Mouse (Mus musculus): ENCODE results near the gene Gstp1. TPM values are rescaled to one million over a fixed set of nuclear protein-coding genes. Genes with fewer than 3 reads are reported as not detected.
A peak's percentile ranks its signal among the peaks of the same experiment; 100 is the strongest.

Gstp1 gene
- polyA plus RNA-seq, 1 experiment from 2014 or later, result 378 TPM

DNA sequence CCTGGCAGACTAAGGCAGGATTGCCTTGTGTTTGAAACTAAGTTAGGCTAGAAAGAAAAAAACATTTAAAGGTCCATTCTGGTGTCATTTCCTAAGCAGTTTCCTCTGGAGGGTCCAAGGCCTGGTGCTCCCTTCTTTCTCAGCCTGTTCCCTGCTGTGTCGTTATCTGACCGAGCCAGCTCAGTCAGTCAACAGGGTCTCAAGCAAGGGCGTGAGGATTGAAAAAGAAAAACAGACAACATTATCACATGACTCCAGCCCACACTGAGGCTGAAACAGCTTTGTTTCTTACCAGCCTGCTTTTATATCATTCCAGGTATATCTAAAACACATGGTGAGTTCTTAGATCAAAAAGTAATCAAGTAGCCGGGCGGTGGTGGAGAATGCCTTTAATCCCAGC is 22.1 kb downstream of the Gstp1 start:
- H3K4me1 ChIP-seq (ENCODE audit: control insufficient read depth, insufficient read depth, low read length), result peaks cover 18% of the 10 kb centered on the region
- 53% methylated on average over 5 of the region's 5 CpGs for WGBS
- H3K9me3 ChIP-seq (replicated peaks; ENCODE audit: control insufficient read depth, low read length), result no peaks in the 10 kb centered on the region
- no peak overlapping the region for H3K9ac ChIP-seq (ENCODE audit: low read length)
- H3K27ac ChIP-seq (ENCODE audit: low read length), result no peak overlapping the region
- no peaks in the 10 kb centered on the region for H3K27me3 ChIP-seq (ENCODE audit: control insufficient read depth, insufficient read depth, low read length)
- peaks cover 6% of the 10 kb centered on the region for H3K36me3 ChIP-seq (ENCODE audit: control insufficient read depth, insufficient read depth)
- H3K4me2 ChIP-seq (ENCODE audit: low read depth, low read length), result no peak overlapping the region
- no peak for ATAC-seq (replicated peaks; ENCODE audit: extremely low read depth, insufficient read depth, low FRiP score)
- no peak overlapping the region for H3K4me3 ChIP-seq (ENCODE audit: low read length)

DNA sequence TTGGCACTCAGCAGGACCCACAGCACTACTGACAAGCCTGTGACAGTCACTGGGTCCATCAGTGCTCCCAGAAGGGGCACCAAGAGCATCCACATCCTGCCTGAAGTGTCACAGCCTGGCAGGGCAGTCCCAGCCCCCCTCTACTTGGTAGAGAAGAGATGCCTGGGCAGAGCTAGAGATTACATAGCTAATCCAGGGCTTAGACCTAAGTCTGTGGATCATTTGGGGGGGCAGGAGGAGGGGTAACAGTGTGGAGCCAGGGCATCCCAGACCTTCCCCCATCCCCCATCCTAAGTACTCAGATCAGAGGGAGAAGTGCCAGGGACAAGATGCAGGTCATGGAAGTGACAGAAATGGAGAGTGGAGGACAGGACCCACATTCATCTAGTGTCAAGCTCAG is 23.0 kb downstream of the Gstp1 start:
- no peak for ATAC-seq (replicated peaks; ENCODE audit: extremely low read depth, insufficient read depth, low FRiP score)
- Histone ChIP-seq H3K36me3 (ENCODE audit: control insufficient read depth, insufficient read depth) (peaks cover 12% of the 10 kb centered on the region), H3K4me3 (ENCODE audit: low read length) (no peak overlapping the region), H3K9me3 (replicated peaks; ENCODE audit: control insufficient read depth, low read length) (no peaks in the 10 kb centered on the region), H3K9ac (ENCODE audit: low read length) (no peak overlapping the region), H3K4me2 (ENCODE audit: low read depth, low read length) (no peak overlapping the region), H3K27me3 (ENCODE audit: control insufficient read depth, insufficient read depth, low read length) (no peaks in the 10 kb centered on the region), H3K27ac (ENCODE audit: low read length) (no peak overlapping the region), H3K4me1 (ENCODE audit: control insufficient read depth, insufficient read depth, low read length) (peaks cover 18% of the 10 kb centered on the region)

DNA sequence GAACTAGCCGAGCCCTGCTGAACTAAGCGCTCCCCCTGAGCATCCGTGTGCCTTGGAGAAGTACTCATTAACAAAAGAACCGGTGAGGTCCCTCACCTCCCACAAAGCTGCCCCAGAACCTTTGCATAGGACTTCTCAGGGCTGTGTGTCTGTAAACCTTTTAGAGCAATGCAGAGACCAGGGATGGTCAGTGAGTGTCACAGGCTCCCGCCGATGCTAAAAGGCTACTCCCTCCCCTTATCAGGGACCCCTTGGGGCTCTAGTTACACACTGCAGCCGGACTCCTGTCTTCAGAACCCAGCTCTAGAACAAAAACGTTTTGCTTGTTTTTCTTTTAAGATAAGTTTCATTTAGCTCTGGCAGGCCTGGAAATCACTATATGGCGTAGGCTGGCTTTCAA is 24.7 kb downstream of the Gstp1 start:
- H3K27me3 ChIP-seq (ENCODE audit: control insufficient read depth, insufficient read depth, low read length), result no peaks in the 10 kb centered on the region
- 8% methylated on average over 9 of the region's 9 CpGs for WGBS
- H3K36me3 ChIP-seq (ENCODE audit: control insufficient read depth, insufficient read depth), result peaks cover 25% of the 10 kb centered on the region
- 0 out of 2 replicates have a peak overlapping the region, but pooled peaks have one; percentile 40 for H3K27ac ChIP-seq (ENCODE audit: low read length)
- no peak for ATAC-seq (replicated peaks; ENCODE audit: extremely low read depth, insufficient read depth, low FRiP score)
- peak overlapping the region; percentile 91 for H3K4me3 ChIP-seq (ENCODE audit: low read length)
- H3K4me2 ChIP-seq (ENCODE audit: low read depth, low read length), result peak overlapping the region; percentile 63
- no peaks in the 10 kb centered on the region for H3K9me3 ChIP-seq (replicated peaks; ENCODE audit: control insufficient read depth, low read length)
- peak overlapping the region; percentile 71 for H3K9ac ChIP-seq (ENCODE audit: low read length)
- H3K4me1 ChIP-seq (ENCODE audit: control insufficient read depth, insufficient read depth, low read length), result peaks cover 15% of the 10 kb centered on the region

DNA sequence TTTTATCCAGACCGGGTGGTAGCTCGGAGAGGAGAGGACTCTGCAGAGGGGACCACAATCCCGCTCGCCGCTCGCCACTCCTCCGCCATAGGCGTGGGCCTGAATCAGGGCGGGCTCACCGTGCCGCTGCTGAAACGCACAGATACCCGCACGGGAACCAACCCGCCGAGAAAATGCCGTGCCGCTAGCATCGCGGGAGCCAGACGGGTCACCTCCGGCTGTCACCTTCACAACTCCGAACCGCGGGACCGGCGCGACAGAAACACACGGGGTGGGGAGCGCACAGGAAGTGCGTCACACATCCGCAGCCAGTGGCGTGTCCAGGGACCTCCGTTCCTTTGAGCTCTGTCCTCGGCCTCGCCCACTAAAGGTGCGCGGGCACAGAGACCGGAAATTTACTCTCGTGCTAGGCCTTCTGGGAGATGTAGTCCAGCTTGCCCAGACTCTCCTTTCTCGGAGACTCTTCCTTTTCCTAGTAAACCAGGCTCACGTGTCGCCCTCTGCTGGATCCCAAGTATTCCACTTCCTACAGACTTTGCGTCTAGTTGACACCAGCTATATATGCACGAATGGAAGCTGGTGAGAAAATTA is 25.3 kb downstream of the Gstp1 start, which contains the start of gene Ndufv1:
Gene Ndufv1 (minus strand): TSS at position 375 of the 591 bp plus-strand sequence.
- under 1% methylated on average over 45 of the region's 45 CpGs for WGBS
- Histone ChIP-seq H3K4me1 (ENCODE audit: control insufficient read depth, insufficient read depth, low read length) (peaks cover 15% of the 10 kb centered on the region), H3K36me3 (ENCODE audit: control insufficient read depth, insufficient read depth) (peaks cover 30% of the 10 kb centered on the region), H3K9ac (ENCODE audit: low read length) (peak within 1 kb of the TSS; percentile 92), H3K4me3 (ENCODE audit: low read length) (peak within 1 kb of the TSS; percentile 91), H3K4me2 (ENCODE audit: low read depth, low read length) (peak within 1 kb of the TSS; percentile 69), H3K27ac (ENCODE audit: low read length) (peak within 1 kb of the TSS; percentile 89), H3K9me3 (replicated peaks; ENCODE audit: control insufficient read depth, low read length) (no peaks in the 10 kb centered on the region), H3K27me3 (ENCODE audit: control insufficient read depth, insufficient read depth, low read length) (no peaks in the 10 kb centered on the region)
- peak; percentile 99 for ATAC-seq (replicated peaks; ENCODE audit: extremely low read depth, insufficient read depth, low FRiP score)

DNA sequence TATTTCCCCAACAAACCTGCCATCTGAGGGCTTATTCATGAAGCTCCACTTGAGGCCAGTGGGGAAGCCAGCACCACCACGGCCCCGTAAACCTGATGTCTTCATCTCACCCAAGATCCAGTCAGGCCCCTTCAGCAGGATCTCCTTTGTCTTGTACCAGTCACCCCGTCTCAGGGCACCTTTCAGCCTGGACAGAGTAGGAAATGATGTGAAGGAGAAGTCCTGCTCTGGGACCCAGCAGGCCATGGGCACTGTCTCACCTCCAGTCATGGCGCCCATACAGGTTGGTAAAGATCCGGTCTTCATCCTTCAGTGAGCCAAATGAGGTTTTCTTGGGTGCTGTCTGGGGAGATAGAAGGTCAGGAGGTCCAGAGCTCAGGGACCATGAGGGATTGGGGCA is 26.7 kb downstream of the Gstp1 start:
- H3K4me1 ChIP-seq (ENCODE audit: control insufficient read depth, insufficient read depth, low read length), result peaks cover 15% of the 10 kb centered on the region
- ATAC-seq (replicated peaks; ENCODE audit: extremely low read depth, insufficient read depth, low FRiP score), result no peak
- H3K4me2 ChIP-seq (ENCODE audit: low read depth, low read length), result peak overlapping the region; percentile 69; the same call in 1 of the 2 replicates
- H3K36me3 ChIP-seq (ENCODE audit: control insufficient read depth, insufficient read depth), result peaks cover 44% of the 10 kb centered on the region
- no peak overlapping the region for H3K9ac ChIP-seq (ENCODE audit: low read length)
- no peaks in the 10 kb centered on the region for H3K27me3 ChIP-seq (ENCODE audit: control insufficient read depth, insufficient read depth, low read length)
- no peak overlapping the region for H3K27ac ChIP-seq (ENCODE audit: low read length)
- H3K9me3 ChIP-seq (replicated peaks; ENCODE audit: control insufficient read depth, low read length), result no peaks in the 10 kb centered on the region
- H3K4me3 ChIP-seq (ENCODE audit: low read length), result no peak overlapping the region
- 95% methylated on average over 5 of the region's 5 CpGs for WGBS

DNA sequence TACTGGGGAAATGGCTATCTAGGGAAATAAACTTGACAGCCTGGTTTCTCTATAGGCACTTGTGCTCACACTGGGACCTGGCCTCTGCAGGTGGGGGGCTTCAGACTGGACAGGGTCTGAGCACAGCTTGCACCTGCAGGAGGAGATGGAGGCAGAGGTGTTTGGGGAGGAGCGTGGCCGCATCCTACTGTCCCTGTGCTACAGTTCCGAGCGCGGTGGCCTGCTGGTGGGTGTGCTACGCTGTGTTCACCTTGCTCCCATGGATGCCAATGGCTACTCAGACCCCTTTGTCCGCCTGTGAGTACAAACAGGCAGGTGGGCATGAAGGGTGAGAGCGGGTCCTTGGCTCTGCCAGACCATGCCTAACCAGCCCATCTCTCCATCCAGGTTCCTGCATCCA is 31.8 kb downstream of the Gstp1 start:
- no peak overlapping the region for H3K9ac ChIP-seq (ENCODE audit: low read length)

DNA sequence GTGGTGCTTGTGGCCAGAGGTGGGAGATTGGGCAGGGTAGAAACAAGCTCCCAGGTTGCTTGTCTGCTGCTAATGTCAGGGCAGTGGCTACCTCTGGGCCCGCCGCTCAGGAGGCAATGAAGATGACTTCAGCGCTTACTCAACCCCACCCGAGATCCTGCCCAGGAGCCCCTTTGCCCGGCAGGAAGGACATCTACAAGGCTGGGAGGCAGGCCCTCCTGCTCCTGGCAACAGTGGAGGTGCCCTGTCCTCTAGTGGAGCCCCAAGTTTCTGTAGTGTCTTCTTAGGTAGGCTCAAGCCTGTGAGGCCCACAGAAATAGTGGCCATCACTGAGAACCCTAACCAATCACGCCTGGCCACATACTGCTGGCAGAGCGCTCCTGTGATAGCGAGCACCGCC is 32.7 kb downstream of the Gstp1 start:
- no peaks in the 10 kb centered on the region for H3K27me3 ChIP-seq (ENCODE audit: control insufficient read depth, insufficient read depth, low read length)
- H3K4me2 ChIP-seq (ENCODE audit: low read depth, low read length), result peak overlapping the region; percentile 34; the same call in 1 of the 2 replicates
- ATAC-seq (replicated peaks; ENCODE audit: extremely low read depth, insufficient read depth, low FRiP score), result no peak
- no peak overlapping the region for H3K4me3 ChIP-seq (ENCODE audit: low read length)
- no peaks in the 10 kb centered on the region for H3K9me3 ChIP-seq (replicated peaks; ENCODE audit: control insufficient read depth, low read length)
- peaks cover 35% of the 10 kb centered on the region for H3K36me3 ChIP-seq (ENCODE audit: control insufficient read depth, insufficient read depth)
- WGBS, result 69% methylated on average over 9 of the region's 9 CpGs
- H3K4me1 ChIP-seq (ENCODE audit: control insufficient read depth, insufficient read depth, low read length), result peaks cover 45% of the 10 kb centered on the region
- H3K9ac ChIP-seq (ENCODE audit: low read length), result peak overlapping the region; percentile 39
- peak overlapping the region; percentile 47 for H3K27ac ChIP-seq (ENCODE audit: low read length)

More for the DNA sequence above, 31.8 kb downstream of the Gstp1 start:
- H3K27me3 ChIP-seq (ENCODE audit: control insufficient read depth, insufficient read depth, low read length), result no peaks in the 10 kb centered on the region
- peaks cover 41% of the 10 kb centered on the region for H3K36me3 ChIP-seq (ENCODE audit: control insufficient read depth, insufficient read depth)
- ATAC-seq (replicated peaks; ENCODE audit: extremely low read depth, insufficient read depth, low FRiP score), result no peak
- no peak overlapping the region for H3K4me3 ChIP-seq (ENCODE audit: low read length)
- no peak overlapping the region for H3K27ac ChIP-seq (ENCODE audit: low read length)
- H3K9me3 ChIP-seq (replicated peaks; ENCODE audit: control insufficient read depth, low read length), result no peaks in the 10 kb centered on the region
- WGBS, result 96% methylated on average over 8 of the region's 8 CpGs
- peaks cover 45% of the 10 kb centered on the region for H3K4me1 ChIP-seq (ENCODE audit: control insufficient read depth, insufficient read depth, low read length)
- H3K4me2 ChIP-seq (ENCODE audit: low read depth, low read length), result no peak overlapping the region

DNA sequence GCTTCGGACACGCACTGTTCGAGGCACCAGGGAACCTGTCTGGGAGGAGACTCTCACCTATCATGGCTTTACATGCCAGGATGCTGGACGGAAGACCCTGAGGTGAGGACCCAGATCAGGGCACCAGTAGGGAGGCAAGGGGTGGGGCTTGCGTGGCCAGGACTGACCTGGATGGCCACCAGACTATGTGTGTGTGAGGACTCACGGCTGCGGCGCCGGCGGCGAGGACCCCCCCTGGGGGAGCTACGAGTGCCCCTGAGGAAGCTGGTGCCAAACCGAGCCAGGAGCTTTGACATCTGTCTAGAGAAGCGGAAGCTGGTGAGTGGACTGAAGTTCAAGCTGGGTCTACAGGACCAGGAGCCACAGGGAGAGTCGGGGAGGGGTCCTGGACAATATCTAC is 33.5 kb downstream of the Gstp1 start:
- H3K4me1 ChIP-seq (ENCODE audit: control insufficient read depth, insufficient read depth, low read length), result peaks cover 51% of the 10 kb centered on the region
- 72% methylated on average over 15 of the region's 15 CpGs for WGBS
- H3K27me3 ChIP-seq (ENCODE audit: control insufficient read depth, insufficient read depth, low read length), result no peaks in the 10 kb centered on the region
- H3K27ac ChIP-seq (ENCODE audit: low read length), result peak overlapping the region; percentile 47; the same call in 1 of the 2 replicates
- H3K36me3 ChIP-seq (ENCODE audit: control insufficient read depth, insufficient read depth), result peaks cover 29% of the 10 kb centered on the region
- peak overlapping the region; percentile 40 for H3K4me3 ChIP-seq (ENCODE audit: low read length)
- peak overlapping the region; percentile 65 for H3K4me2 ChIP-seq (ENCODE audit: low read depth, low read length)
- no peak for ATAC-seq (replicated peaks; ENCODE audit: extremely low read depth, insufficient read depth, low FRiP score)
- peak overlapping the region; percentile 39 for H3K9ac ChIP-seq (ENCODE audit: low read length)
- no peaks in the 10 kb centered on the region for H3K9me3 ChIP-seq (replicated peaks; ENCODE audit: control insufficient read depth, low read length)

DNA sequence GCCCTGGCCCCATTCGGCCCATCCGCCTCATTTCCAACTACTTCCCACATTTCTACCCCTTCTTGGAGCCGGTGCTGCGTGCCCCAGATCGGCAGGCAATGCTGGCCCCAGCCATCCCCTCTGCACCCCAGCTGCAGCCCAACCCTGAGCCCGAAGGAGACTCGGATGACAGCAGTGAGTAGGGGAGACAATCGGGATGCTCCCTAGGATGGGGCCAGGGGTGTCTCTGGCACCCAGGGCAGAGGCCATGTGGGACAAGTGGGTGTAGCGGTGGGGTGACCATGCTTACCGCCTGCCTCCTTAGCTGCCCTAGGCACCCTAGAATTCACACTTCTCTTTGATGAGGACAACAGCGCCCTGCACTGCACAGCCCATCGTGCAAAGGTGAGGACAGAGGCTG is 34.1 kb downstream of the Gstp1 start:
- Histone ChIP-seq H3K9ac (ENCODE audit: low read length) (peak overlapping the region; percentile 78), H3K27ac (ENCODE audit: low read length) (peak overlapping the region; percentile 99), H3K36me3 (ENCODE audit: control insufficient read depth, insufficient read depth) (peaks cover 23% of the 10 kb centered on the region), H3K4me3 (ENCODE audit: low read length) (peak overlapping the region; percentile 40), H3K9me3 (replicated peaks; ENCODE audit: control insufficient read depth, low read length) (no peaks in the 10 kb centered on the region), H3K27me3 (ENCODE audit: control insufficient read depth, insufficient read depth, low read length) (no peaks in the 10 kb centered on the region), H3K4me1 (ENCODE audit: control insufficient read depth, insufficient read depth, low read length) (peaks cover 51% of the 10 kb centered on the region), H3K4me2 (ENCODE audit: low read depth, low read length) (peak overlapping the region; percentile 65)
- ATAC-seq (replicated peaks; ENCODE audit: extremely low read depth, insufficient read depth, low FRiP score), result no peak
- 68% methylated on average over 12 of the region's 12 CpGs for WGBS
